Mouse (Mus musculus) hindbrain, embryonic 15.5 days (tissue): Measurements from ENCODE around the gene Map3k10. TPM values are rescaled to one million over a fixed set of nuclear protein-coding genes. Genes with fewer than 3 reads are reported as not detected.

Experiments
- ATAC-seq: fragments of 200-750 bp; cut with Nextera tagmentation; 2 replicates; pipeline ENCODE4 v1.8.0; 2017; ENCODE audit warnings: low read depth, moderate number of reproducible peaks, moderate TSS enrichment; ENCODE audit not compliant: low FRiP score
- H3K27ac ChIP-seq: fragments of 300-500 bp; sonication (generic); replicated peaks from 2 replicates; pipeline ENCODE4 v1.5.1; 2015; ENCODE audit warnings: mild to moderate bottlenecking, inconsistent platforms
- H3K27me3 ChIP-seq: fragments of 300-500 bp; sonication (generic); 2 replicates; pipeline ENCODE4 v1.6.1; 2015; ENCODE audit warnings: control low read depth, inconsistent platforms
- H3K36me3 ChIP-seq: fragments of 300-500 bp; sonication (generic); 2 replicates; pipeline ENCODE4 v1.6.1; 2015; ENCODE audit warnings: control low read depth, inconsistent platforms
- H3K4me1 ChIP-seq: fragments of 300-500 bp; sonication (generic); replicated peaks from 2 replicates; pipeline ENCODE4 v1.6.1; 2015; ENCODE audit warnings: control low read depth, inconsistent platforms
- H3K4me2 ChIP-seq: fragments of 300-500 bp; sonication (generic); 2 replicates; pipeline ENCODE4 v1.6.1; 2015; ENCODE audit warnings: moderate library complexity, mild to moderate bottlenecking, inconsistent platforms
- H3K4me3 ChIP-seq: fragments of 300-500 bp; sonication (generic); 2 replicates; pipeline ENCODE4 v1.5.1; 2015; ENCODE audit warnings: mild to moderate bottlenecking, inconsistent platforms
- H3K9ac ChIP-seq: fragments of 300-500 bp; sonication (generic); 2 replicates; pipeline ENCODE4 v1.6.1; 2015; ENCODE audit warnings: inconsistent platforms
- H3K9me3 ChIP-seq: fragments of 300-500 bp; sonication (generic); 2 replicates; pipeline ENCODE4 v1.6.1; 2016; ENCODE audit warnings: control low read depth, inconsistent platforms
- WGBS: fragments of 180-500 bp; shearing (Covaris S2); methylation state at CpG from one replicate; pipeline ENCODE4 v1.1.7; 2015; 5-methylcytosine and 5-hydroxymethylcytosine counted together
- polyA plus RNA-seq: library from polyadenylated mRNA; unstranded; fragments of >200 nt; fragmentation: Nextera tagmentation; extraction: Ambion mirVana; gene quantifications from 2 replicates; pipeline ENCODE4 v1.2.1, GENCODE M21; 2015

Map3k10 gene
- polyA plus RNA-seq, 1 experiment from 2014 or later, result 21.0 TPM

DNA sequence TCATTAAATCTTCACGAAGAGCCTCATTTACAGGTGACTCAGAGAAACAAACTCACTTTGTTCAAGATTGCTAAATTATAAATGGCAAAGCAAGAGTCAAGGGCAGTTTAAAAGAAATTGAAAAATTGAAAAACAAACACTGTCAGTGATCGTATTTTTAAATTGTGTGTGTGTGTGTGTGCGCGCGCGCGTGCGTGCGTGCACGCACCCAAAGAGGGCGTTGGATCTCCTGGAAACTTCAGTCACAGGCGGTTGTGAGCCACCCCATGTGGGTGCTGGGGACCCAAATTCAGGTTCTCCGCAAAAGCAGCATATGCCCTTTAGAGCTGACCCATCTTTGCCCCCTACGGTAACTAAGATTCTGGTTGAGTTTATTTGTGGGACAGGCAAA is 819 bp upstream of the Map3k10 start:
- Histone ChIP-seq H3K9me3 (no peaks in the 10 kb centered on the region), H3K4me1 (peaks cover 39% of the 10 kb centered on the region), H3K4me3 (peak overlapping the region; percentile 84), H3K9ac (peak overlapping the region; percentile 88), H3K36me3 (no peaks in the 10 kb centered on the region), H3K27me3 (no peaks in the 10 kb centered on the region), H3K27ac (peak overlapping the region; percentile 90), H3K4me2 (peak overlapping the region; percentile 98)
- no peak for ATAC-seq
- WGBS, result 26% methylated on average over 14 of the region's 14 CpGs

DNA sequence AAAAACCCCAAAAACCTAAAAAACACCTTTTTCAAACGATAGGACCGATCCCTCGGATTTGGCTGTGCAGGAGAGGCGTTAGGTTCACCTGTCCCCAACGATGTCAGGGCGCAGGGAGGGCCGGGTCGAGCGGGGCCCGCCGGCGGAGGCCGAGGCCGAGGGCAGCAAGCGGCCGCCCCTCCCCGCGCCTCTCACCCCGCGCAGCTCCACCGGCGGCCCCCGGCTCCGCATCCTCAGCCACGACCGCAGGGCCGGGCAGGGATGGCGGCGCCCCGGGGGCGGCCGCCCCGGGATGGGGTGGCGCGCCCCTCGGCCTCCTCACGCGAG is 240 bp downstream of the Map3k10 start:
- Histone ChIP-seq H3K4me1 (peaks cover 49% of the 10 kb centered on the region), H3K27ac (peak overlapping the region; percentile 90), H3K9me3 (no peaks in the 10 kb centered on the region), H3K27me3 (no peaks in the 10 kb centered on the region), H3K4me2 (peak overlapping the region; percentile 98), H3K9ac (peak overlapping the region; percentile 88), H3K4me3 (peak overlapping the region; percentile 84), H3K36me3 (no peaks in the 10 kb centered on the region)
- ATAC-seq, result peak; percentile 69; the same call in 1 of the 2 replicates
- WGBS, result under 1% methylated on average over 21 of the region's 38 CpGs

DNA sequence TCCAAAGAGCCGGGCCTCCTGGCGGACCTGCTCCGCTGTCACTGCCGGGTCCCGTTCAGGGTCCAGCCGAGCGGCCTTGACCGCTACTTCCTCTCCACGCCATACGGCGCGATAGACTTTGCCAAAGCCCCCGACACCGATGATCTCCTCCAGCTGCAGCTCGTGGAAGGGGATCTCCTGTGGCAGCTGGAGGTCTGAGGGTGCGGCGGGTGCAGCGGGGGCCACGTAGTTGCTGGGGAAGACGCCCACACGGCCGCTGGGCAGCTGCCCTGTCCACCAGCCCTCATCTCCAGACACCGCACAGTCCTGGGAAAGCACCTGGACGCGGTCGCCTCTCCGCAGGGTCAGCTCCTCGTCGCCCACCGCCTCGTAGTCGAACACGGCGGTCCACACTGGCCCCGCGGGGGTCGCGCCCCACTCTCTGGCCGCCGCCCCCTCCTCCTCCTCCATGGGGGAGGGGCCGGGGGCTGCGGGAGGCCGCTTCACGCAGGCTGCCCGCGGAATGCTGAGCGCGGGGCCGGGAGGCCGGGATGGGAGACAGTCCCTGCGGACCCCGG is 745 bp downstream of the Map3k10 start:
- no peaks in the 10 kb centered on the region for H3K36me3 ChIP-seq
- peak overlapping the region; percentile 98 for H3K4me2 ChIP-seq
- peaks cover 51% of the 10 kb centered on the region for H3K4me1 ChIP-seq
- H3K9me3 ChIP-seq, result no peaks in the 10 kb centered on the region
- H3K4me3 ChIP-seq, result peak overlapping the region; percentile 84
- 1% methylated on average over 51 of the region's 52 CpGs for WGBS
- peak; percentile 23; the same call in 1 of the 2 replicates for ATAC-seq
- peak overlapping the region; percentile 88 for H3K9ac ChIP-seq
- no peaks in the 10 kb centered on the region for H3K27me3 ChIP-seq
- peak overlapping the region; percentile 90 for H3K27ac ChIP-seq

DNA sequence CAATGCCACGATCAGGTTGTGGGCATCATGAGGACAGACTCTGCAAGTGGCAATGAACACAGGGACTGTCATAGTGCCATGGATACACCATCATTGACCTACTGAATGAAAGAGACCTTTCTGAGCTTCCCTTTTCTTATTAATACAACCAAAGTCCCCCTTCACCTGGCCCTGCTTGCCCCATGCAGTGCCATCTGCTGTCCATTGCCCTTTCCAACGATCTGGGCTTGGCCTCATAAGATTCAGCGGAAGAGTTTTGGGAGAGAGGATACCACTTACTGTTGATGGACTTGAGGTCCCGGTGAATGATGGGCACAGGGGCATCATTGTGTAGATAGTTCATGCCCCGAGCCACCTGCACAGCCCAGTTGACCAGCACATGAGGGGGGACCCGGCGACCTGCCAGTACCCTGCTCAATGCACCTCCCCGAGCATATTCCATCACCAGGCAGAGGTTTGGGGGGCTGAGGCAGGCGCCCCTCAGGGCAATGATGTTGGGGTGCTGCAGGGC is 1.3 kb downstream of the Map3k10 start:
- Histone ChIP-seq H3K4me1 (peaks cover 51% of the 10 kb centered on the region), H3K27me3 (no peaks in the 10 kb centered on the region), H3K27ac (peak overlapping the region; percentile 90), H3K9ac (peak overlapping the region; percentile 88), H3K4me2 (peak overlapping the region; percentile 98), H3K4me3 (peak overlapping the region; percentile 84), H3K36me3 (0 out of 2 replicates have a peak, but pooled peaks cover 4% of the 10 kb centered on the region), H3K9me3 (no peaks in the 10 kb centered on the region)
- ATAC-seq, result no peak
- WGBS, result 47% methylated on average over 9 of the region's 9 CpGs

DNA sequence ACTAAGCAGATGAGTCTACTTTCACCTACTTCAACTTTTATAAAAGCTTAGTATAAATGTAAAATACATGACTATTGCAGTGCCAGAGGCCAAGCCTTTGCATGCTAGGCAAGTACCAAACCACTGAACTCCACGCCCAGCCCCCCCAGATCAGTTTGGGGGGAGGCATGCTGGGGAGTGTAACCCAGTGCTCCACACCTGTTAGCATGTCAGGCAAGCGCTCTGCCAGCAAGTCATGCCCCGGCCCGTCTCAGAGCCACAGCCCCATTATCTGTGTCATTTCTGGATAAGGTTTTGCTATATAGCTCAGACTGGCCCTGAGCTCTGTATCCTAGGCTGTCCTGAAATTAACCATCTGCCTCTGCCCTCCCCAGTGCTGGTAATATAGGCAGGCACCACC is 12.4 kb downstream of the Map3k10 start:
- WGBS, result 93% methylated on average over 4 of the region's 4 CpGs
- no peak for ATAC-seq
- H3K4me3 ChIP-seq, result no peak overlapping the region
- peaks cover 50% of the 10 kb centered on the region for H3K36me3 ChIP-seq
- H3K27me3 ChIP-seq, result 0 out of 2 replicates have a peak, but pooled peaks cover 6% of the 10 kb centered on the region
- H3K27ac ChIP-seq, result no peak overlapping the region
- H3K4me2 ChIP-seq, result no peak overlapping the region
- H3K4me1 ChIP-seq, result no peaks in the 10 kb centered on the region
- no peak overlapping the region for H3K9ac ChIP-seq
- H3K9me3 ChIP-seq, result no peaks in the 10 kb centered on the region

DNA sequence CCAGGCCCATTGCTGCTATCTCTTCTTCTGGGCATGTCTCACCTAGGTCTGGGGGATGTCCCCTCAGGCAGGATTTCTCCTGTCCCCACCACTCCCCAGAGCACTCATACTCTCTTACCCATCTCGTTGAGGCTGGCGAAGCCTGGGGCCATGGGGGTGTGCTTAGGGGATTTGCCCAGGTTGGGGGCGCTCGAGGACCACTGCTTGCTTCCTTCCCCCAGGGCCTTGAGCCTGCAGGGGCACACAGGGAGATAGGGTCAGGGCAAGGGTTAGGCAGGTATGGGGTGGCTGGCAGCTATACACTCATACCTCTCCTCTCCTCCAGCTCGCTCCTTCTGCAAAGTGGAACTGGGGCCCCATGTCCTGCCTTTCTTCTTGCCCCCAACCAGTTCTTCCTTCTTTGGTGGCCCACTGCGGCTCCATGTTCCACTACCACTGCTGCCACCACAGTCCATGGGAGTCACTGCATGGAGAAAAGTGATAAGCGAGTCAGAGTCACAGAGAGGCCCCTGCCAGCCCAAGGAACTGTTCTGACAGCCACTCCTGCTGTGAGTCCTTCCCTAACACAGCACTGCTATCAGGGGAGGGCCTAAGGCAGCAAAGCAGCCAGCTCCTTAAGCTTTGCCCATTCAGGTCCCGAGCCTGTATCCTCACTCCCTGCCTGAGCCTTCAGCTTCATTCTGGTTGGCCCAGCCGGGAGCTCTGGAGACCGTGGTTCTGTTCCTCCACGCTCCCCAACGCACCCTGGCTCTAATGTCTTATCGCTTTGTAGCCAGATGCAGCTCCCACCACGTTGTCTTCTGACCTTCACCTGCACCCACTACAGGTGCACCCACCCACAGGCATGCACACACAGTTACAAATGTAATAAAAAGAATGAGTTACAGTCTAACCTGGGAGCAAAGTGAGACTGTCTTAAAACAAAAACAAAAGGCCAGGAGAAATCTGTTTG is 15.4 kb downstream of the Map3k10 start:
- no peak for ATAC-seq
- H3K9me3 ChIP-seq, result no peaks in the 10 kb centered on the region
- 0 out of 2 replicates have a peak, but pooled peaks cover 6% of the 10 kb centered on the region for H3K27me3 ChIP-seq
- H3K4me2 ChIP-seq, result no peak overlapping the region
- no peak overlapping the region for H3K4me3 ChIP-seq
- 64% methylated on average over 14 of the region's 14 CpGs for WGBS
- H3K27ac ChIP-seq, result no peak overlapping the region
- peaks cover 19% of the 10 kb centered on the region for H3K4me1 ChIP-seq
- no peak overlapping the region for H3K9ac ChIP-seq
- H3K36me3 ChIP-seq, result peaks cover 38% of the 10 kb centered on the region

DNA sequence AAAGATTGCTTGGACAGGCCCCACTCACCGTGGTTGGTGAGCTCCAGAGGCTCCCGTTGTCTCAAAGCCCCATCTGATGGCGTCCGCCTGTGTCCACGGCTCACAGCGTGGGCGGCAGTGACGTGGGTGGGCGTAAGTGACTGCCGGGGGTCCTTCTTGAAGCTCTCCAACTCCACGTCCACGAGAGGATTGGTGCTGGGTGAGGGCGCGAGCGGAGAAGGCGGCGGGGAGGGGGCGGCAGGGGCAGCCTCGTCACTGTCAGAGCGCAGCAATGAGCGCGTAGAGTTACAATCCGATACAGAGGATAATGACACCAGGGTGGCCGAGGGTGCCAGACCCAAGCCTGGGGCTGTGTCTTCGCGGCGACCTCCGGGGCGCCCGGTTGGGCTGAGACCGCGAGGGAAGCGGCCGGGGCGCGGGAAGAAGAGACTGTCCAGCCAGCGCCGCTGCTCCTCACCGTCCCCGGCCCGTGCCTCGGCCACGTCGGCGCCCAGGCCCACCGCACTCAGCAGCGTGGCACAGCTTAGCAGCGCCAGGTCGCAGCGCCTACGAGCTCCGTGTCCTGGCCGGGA is 16.5 kb downstream of the Map3k10 start:
- Histone ChIP-seq H3K27ac (no peak overlapping the region), H3K4me3 (no peak overlapping the region), H3K9ac (no peak overlapping the region), H3K9me3 (no peaks in the 10 kb centered on the region), H3K4me2 (no peak overlapping the region), H3K36me3 (peaks cover 34% of the 10 kb centered on the region), H3K4me1 (peaks cover 26% of the 10 kb centered on the region), H3K27me3 (0 out of 2 replicates have a peak, but pooled peaks cover 6% of the 10 kb centered on the region)
- WGBS, result 33% methylated on average over 50 of the region's 53 CpGs
- ATAC-seq, result no peak

DNA sequence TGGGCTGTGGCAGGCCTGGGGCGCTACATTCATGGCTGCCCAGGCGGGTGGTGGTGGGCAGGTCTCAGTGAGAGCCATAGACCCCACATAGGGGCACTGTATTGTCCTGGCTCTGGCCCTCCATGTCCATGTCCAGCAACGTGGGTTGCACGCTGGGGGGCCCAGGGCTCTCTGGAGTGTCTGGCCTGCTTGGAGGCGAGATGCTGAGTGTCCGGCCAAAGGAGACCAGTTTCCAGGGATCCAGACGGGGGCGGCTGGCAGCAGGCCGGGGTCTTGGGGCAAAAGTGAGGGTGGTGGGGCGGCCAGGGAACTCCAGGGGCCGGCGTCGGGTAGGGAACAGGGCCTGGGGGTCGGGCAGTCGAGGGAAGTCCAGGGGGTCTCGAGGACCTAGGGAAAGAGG is 17.8 kb downstream of the Map3k10 start:
- H3K9me3 ChIP-seq, result no peaks in the 10 kb centered on the region
- no peak overlapping the region for H3K9ac ChIP-seq
- no peak overlapping the region for H3K27ac ChIP-seq
- H3K27me3 ChIP-seq, result 0 out of 2 replicates have a peak, but pooled peaks cover 6% of the 10 kb centered on the region
- peaks cover 30% of the 10 kb centered on the region for H3K4me1 ChIP-seq
- no peak for ATAC-seq
- WGBS, result 90% methylated on average over 16 of the region's 16 CpGs
- H3K4me2 ChIP-seq, result no peak overlapping the region
- no peak overlapping the region for H3K4me3 ChIP-seq
- H3K36me3 ChIP-seq, result peaks cover 30% of the 10 kb centered on the region

DNA sequence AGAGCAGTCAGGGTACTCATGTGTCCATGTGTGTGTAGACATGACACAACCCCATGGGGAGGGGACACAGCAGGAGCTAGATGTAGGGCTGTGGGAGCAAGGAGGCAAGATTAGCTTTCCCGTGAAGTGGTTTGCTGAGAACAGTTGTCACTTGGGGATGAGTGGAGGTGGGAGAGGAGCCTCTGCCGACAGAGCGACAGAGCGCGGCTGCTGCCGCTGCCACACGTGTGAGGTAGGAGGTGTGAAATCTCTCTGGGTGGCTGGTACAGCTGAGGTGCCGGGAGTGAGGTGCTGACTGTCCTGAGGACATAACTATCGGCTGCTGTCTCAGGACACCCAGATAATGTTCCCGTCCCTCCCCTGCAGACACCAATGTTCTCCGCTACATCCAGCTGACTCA is 18.9 kb downstream of the Map3k10 start:
- Histone ChIP-seq H3K9me3 (no peaks in the 10 kb centered on the region), H3K4me1 (peaks cover 30% of the 10 kb centered on the region), H3K27me3 (0 out of 2 replicates have a peak, but pooled peaks cover 6% of the 10 kb centered on the region), H3K9ac (no peak overlapping the region), H3K4me3 (no peak overlapping the region), H3K27ac (no peak overlapping the region), H3K36me3 (peaks cover 20% of the 10 kb centered on the region), H3K4me2 (peak overlapping the region; percentile 55)
- WGBS, result 69% methylated on average over 11 of the region's 11 CpGs
- no peak for ATAC-seq

DNA sequence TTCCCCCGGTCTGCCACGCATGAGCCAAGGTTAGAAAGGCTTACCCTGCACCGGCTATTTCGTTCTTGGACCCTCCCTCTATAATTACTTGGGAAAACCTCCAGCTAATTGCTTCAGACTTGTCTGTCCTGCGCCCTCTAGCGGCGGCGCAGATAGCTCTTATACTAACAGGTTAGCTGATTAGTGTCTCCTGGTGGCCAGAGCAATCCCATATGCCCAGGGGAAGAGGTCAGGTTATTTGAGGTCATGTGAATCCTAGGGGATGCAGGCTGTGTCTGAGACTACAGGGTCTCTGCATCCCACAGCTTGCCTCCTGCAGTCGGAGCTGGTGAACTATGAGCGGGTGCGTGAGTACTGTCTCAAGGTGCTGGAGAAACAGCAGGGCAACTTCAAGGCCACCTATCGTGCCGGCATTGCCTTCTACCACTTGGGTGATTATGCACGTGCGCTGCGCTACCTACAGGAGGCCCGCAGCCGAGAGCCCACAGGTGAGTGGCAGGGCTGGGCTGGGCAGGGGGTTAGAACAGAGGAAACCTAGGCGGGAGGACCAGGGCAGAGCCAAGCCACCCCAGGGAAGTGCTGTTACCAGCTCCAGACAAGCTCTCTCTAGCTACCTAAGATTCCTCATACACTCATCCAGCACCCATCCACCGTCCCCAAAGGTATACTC is 19.7 kb downstream of the Map3k10 start:
- WGBS, result 65% methylated on average over 20 of the region's 20 CpGs
- peaks cover 30% of the 10 kb centered on the region for H3K4me1 ChIP-seq
- ATAC-seq, result no peak

DNA sequence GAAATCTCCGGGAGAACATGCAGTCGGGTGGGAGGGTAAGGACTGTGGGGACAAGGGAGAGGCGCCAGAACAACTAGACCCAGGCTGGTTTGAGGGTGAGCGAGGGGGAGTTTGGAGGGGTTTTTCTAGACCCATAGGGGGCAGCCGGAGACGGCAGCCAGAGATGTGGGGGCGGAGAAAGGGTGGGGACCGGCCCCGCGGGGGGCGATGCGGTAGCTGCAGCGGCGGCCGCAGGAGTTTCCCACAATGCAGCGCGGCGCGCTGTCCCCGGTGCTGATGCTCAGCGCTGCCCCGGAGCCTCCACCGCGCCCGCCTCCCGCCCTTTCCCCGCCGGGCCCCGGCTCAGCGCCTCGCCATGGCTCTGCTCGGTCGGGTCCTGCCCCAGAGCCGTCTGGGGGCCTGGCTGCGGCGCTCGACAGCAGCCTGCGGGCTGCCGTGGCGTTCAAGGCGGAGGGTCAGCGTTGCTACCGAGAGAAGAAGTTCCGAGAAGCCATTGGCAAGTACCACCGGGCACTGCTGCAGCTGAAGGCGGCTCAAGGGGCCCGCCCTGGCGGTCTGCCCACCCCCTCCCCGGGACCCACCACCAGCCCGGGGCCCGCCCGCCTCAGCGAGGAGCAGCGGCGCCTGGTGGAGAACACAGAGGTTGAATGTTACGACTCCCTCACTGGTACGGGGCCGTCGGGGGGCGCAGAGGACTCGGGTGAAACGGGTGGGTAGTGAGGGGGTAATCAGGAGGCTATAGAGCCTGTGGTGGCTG is 20.5 kb downstream of the Map3k10 start, which contains the start of gene Ttc9b:
Gene Ttc9b, plus strand, starts transcription at position 235 of the 757 bp plus-strand sequence.
- H3K4me2 ChIP-seq, result peak within 1 kb of the TSS; percentile 55
- H3K27ac ChIP-seq, result peak within 1 kb of the TSS; percentile 87
- no peaks in the 10 kb centered on the region for H3K9me3 ChIP-seq
- 0 out of 2 replicates have a peak, but pooled peaks cover 4% of the 10 kb centered on the region for H3K27me3 ChIP-seq
- WGBS, result 2% methylated on average over 61 of the region's 62 CpGs
- H3K4me3 ChIP-seq, result peak within 1 kb of the TSS; percentile 50
- ATAC-seq, result peak; percentile 77
- peaks cover 30% of the 10 kb centered on the region for H3K4me1 ChIP-seq
- H3K36me3 ChIP-seq, result peaks cover 11% of the 10 kb centered on the region
- H3K9ac ChIP-seq, result peak within 1 kb of the TSS; percentile 53

More for the DNA sequence above, 19.7 kb downstream of the Map3k10 start:
- Histone ChIP-seq H3K36me3 (peaks cover 16% of the 10 kb centered on the region), H3K27ac (peak overlapping the region; percentile 87; the same call in 1 of the 2 replicates), H3K9me3 (no peaks in the 10 kb centered on the region), H3K27me3 (0 out of 2 replicates have a peak, but pooled peaks cover 6% of the 10 kb centered on the region), H3K4me2 (peak overlapping the region; percentile 55), H3K4me3 (peak overlapping the region; percentile 50), H3K9ac (no peak overlapping the region)
